Mouse (Mus musculus): Measurements from ENCODE around the gene Tpm4.

Gene Tpm4

DNA sequence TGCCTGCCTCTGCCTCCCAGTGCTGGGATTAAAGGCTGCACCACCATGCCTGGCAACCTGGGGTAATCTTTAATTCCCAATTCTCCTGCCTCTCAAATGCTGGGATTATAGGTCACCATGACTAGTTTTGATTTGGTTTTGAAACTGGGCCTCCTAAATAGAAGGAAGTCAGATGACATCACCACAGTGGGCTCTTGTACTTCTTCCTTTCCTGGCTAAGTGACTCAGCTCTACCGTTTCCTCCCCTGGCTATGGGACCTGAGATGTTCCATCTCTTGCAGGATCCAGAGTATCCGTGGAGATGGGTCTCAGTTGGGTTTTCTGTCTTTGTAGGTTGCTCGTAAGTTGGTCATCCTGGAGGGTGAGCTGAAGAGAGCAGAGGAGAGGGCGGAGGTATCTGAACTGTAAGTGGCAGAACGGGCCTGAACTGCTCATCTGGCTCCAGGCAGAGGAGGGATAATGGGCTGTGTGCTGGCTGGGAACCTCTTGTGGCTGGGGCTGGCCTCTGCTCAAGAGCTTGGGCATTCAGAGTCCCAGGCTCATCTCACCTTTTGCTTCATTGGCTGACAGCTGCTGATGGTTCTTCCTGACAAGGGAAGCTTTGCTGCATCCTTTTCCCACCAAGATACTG, 9.7 kb downstream of the Tpm4 start:
- no peak for DNase-seq

DNA sequence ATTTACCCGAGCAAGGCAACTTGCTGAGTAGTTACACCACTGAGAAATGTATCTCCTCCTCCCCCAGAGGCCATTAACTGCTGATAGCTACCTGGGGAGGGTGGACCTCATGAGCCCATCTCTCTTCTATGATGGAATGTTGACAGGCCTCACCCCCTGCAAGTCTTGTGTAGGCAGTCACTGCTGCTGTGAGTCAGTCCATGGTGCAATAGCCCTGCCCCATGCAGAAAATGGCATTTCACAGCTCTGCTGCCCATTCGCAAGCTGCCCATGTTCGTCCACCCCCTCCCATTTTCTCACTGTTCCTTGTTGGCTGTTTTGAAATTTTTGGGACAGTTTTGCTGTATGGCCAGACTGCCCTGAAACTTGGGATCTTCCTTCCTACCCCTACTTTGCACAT, 10.7 kb downstream of the Tpm4 start:
- no peak for DNase-seq

DNA sequence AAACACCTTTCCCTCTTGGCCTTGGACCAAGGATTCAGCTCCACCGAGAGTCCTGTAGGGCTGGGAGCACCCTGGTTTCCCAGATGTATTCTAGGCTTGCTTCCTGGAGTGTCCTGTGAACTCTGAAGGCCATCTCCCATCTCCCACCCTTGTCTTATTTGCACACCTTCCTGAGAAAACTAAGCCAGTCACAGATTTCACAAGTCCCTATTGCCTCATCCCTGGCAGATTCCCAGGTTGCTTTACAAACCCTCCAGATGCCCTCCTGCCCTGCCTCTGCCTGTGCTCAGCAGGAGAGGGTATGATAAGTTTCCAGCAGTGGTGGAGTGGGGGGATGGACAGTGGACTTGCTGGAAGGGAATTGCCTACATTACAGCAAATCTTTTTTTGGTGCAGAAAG, 11.3 kb downstream of the Tpm4 start:
- no peak for DNase-seq

DNA sequence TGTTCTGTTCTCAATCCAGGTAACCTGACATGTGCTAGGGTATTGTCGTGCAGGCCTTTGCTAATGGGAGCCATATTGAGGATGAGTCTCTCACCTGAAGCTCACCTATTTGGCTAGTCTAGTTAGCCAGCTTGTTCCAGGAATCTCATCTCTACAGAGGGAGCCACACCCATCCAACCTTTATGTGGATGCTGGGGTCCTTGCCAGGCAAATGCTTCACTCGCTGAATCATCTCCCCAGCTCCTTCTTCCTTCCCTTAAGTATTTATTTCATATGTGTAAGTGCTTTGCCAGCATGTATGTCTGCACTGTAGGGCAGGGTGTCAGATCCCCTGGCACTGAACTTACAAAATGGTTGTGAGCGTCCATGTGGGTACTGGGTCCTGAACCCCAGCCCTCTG, 11.8 kb downstream of the Tpm4 start:
- DNase-seq, result no peak

DNA sequence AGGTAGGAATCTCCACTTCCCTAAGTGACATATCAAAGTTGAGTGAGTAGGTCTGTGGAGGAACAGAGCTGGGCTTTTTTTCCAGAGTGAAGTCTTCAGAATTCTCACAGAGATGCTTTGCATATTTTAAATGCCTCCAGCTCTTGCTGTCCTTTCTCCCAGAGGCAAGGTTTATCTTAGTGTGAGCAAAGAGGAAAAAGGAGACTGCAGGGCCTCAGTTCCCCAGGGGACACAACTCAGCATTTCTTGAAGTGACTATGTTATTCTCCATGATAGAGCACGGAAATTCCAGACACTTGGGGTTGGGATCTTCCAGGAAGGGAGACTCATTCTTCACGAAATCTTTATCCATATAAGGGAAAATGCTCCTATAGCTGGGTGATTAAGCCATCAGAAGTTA, 12.5 kb downstream of the Tpm4 start:
- DNase-seq, result no peak

DNA sequence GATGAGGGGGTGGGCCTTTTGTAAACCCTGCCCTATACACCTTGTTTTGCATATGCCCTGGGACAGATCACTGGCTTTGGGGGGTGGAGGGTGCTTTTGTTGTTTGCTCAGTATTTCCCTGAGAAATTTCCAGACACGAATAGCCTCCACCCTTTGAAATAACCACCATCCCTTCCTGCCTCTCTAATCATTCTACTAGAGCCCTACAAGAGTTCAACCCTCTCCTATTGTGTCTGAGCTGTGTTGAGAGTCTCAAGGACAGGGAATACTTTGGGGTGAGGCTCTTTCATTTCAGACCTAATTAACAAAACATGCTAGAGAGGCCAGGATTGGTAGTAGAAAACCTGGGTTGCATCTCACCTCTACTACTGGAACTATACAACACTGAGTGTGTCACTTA, 14.3 kb downstream of the Tpm4 start:
- no peak for DNase-seq

DNA sequence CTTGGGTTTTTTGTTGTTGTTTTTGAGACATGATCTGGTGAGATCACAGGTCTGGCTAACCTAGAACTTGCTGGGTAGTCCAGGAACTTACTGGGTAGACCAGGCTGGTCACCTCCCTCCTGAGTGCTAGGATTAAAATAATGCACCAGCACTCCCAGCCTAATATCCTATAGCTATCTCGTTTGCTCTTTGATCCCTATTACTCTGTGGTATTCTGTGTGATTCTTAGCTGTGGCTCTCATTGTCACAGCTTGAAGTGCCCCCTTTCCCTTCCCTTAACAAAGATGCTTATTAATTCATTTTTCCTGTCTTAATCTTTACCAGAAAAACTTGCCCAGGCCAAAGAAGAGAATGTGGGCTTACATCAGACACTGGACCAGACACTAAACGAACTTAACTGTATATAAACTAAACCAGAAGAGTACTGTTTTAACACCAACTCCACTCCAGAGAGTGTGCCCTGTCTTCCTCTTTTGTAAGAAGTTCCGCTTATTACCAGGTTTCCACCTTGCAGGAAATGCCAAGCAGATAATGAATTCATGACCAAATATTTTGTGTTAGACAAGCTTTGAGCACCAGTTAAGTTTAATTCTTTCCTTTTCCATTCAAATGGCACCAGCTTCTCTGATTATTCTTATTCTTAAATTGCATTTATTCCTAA, 16.8 kb downstream of the Tpm4 start:
- DNase-seq, result no peak

DNA sequence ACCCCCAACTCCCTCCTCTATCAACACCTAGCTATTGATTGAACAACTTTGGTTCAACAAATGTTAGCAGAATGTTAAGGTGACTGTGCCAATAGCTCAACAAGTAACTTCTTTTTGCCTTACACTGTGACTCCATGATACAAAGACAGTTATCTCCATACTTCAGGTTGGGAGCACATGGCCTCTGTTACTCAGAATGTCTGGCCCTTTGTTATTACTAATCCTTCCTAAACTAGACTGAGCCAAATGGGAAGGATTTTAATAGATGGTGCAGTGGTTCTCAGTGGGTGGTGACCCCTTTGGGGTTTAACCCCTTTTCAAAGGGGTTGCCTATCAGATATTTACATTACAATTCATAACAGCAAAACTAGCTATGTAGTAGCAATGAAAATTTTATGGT, 18.6 kb downstream of the Tpm4 start:
- no peak for DNase-seq

DNA sequence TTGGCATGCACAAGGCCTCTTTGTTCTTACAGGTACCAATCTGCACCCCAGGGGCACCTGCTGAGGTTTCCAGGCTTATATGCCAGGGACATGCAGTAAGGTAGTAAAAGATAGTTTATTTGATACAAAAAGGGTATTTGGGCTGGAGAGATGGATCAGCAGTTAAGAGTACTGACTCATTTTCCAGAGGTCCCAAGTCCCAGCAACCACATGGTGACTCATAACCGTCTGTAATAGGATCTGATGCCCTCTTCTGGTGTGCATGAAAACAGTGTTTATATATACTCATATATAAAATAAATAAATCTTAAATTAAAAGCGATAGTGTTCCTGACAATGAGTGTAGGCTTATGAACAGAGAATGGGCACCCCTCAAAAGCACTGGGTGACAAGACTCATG, 23.3 kb downstream of the Tpm4 start:
- no peak for DNase-seq

DNA sequence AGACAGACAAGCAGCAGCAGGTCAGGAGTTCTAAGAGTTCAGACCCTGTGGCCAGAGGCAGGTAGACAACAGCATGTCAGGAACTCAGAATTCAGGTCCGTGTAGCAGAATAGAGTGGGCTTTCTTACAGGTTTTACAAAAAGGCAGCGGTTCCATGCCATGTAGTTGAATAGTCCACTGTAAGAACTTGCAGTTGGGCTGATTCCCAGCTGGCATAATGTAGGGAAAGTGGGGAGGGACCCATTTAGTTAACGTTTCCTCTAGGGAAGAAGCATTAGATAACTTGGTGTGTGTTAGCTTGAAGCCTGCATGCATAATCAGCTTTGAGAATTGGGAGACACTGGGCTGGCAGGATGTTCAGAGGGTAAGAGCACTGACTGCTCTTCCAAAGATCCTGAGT, 24.0 kb downstream of the Tpm4 start:
- DNase-seq, result no peak

DNA sequence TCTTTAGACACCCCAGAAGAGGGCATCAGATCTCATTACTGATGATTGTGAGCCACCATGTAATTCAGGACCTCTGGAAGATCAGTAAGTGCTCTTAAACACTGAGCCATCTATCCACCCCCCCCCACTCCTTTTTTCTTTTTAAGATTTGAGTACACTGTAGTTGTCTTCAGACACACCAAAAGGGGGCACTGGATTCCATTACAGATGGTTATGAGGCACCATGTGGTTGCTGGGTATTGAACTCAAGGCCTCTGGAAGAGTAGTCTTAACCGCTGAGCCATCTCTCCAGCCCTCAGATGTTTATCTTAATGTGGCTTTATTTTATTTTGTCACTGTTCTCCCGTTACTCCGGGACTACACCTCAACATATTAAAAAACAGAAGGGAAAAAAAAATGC, 25.2 kb downstream of the Tpm4 start:
- no peak for DNase-seq

DNA sequence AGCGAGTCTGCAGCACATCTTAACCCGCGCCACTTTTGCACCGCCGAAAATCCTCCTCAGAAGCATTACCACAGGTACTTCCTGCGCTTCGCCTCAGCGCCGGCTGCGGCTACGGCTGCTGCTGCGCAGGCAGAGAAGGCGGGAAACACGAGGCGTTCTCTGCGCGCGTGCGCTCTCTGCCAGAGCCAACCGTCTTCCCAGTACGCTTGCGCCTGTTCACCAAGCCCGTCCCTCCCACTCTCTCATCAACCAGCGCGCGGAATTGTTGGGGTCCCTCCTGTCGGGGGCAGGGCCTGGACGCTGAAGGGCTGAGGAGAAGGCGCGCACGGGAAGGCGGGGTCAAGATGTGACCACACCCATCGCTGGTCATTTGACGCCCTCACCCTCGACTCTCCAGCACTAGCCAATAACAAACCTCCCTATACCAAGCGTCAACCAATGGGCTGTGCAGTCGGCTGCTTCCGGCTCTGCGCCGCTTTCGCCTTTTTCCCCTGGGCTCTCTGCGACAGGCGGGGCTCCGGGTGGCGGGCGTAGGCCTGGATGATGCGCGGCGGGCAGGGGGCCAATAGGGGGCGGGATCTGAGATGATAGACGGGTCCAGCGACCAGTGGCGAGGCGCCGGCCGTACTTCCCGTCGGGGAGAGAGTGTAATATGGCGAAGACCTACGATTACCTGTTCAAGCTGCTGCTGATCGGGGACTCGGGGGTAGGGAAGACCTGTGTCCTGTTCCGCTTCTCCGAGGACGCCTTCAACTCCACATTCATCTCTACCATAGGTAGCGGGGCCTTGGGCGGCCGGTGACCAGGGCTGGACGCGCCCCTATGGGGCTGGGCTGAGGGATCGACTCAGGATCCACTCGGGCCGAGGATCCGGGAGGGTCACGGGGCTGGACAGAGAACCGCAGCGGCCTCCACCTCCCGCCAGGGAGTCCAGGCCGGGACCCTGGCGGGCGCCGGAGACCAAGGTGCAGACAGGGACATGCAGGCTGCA, 26.2 kb downstream of the Tpm4 start, which contains the start of gene Rab8a:
Rab8a (plus strand) TSS at position 494 of the 991 bp plus-strand sequence.
- peak; percentile 100 for DNase-seq

DNA sequence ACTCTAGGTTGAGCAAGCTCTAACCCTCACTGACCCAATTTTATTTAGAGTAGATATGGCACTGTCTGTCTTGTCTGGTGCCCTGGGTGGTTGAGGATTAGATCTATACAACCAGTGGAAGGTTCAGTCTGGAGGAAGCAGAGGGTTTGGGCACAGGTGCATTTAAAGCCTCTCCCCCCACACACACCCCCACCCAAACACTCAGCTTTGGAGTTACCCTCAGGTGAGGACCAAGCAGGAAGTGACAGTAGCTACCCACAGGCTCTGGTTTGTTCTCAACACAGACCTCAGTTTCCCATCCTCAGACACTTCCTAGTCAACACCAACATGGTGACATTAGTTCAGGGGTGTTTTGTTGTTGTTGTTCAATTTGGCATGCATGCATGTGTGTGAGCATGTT, 28.0 kb downstream of the Tpm4 start:
- no peak for DNase-seq

DNA sequence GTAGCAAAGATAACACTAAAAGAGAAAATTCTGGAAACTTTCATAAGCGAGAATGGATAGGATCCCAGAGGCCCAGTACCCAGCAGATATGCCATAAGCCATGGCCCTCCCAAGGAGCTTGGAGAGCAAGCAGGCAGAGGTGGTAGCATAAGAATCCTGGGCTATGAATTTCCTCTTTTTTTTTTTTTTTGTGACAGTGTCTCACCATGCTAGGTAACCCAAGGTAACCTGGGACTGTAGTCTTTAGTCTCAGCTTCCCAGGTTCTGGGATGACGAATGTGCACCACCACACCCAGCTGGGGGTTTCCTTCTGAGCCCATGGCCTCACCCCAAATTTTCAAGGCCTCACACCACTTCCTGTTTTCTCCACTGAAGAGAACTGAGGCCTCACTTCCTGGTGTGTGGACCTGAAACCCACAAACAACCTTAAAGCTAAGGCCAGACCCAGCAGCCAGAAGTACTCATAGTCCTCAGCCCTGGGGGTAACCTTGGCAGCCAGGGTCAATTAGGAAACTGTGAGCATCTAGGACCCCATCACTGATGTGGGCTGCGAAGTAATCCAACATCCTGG, 34.4 kb downstream of the Tpm4 start:
- DNase-seq, result no peak

DNA sequence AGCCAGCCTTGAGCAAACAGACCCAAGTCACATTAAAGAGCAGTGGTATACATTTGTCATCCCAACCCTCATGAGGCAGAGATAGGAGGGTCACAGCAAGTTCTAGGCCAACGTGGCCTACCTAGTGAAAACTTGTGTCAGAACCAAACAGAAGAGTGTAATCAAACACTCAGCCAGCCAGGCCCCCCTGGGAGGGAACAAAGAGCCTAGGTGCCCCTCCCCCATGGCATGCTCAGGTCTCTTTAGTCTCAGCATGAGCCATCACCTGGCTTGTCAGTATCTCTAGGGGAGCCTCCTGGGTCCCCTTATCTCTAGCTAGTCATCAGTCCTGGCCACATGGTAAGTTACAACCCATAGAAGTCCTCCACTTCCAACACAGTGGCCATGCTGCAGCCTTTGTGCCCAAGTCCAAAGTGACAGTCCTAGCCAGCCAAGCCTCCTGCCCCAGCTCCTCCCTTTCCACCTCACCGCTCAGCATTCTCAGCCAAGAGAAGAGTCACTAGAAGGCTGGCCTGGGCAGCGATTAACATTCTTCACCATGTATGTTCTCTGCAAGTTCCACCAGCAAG, 35.0 kb downstream of the Tpm4 start:
- no peak for DNase-seq

DNA sequence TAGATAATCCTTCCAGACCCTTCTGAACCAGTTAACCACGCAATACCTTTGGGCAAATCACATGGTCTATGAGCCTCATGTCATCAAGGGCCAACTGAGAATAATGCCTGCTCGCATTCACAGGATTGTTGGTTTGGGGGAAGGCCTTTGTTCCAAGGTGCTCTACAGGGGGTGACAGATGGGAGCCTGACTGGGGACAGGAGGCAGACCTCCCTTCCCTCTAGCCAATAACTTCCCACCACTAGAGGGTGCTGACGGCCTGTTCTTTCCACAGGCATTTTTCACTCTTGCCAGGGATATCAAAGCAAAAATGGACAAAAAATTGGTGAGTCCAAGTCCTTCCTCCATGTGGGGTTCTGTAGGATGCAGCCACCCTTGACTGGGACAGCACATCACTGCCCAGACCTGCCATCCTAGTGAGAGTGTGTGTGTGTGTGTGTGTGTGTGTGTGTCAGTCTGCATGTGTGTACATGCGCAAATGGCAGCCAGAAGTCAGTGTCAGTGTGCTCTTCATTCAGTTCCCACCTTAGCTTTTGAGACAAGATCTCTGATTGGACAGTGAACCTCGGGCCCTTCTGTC, 42.7 kb downstream of the Tpm4 start:
- peak; percentile 55 for DNase-seq

DNA sequence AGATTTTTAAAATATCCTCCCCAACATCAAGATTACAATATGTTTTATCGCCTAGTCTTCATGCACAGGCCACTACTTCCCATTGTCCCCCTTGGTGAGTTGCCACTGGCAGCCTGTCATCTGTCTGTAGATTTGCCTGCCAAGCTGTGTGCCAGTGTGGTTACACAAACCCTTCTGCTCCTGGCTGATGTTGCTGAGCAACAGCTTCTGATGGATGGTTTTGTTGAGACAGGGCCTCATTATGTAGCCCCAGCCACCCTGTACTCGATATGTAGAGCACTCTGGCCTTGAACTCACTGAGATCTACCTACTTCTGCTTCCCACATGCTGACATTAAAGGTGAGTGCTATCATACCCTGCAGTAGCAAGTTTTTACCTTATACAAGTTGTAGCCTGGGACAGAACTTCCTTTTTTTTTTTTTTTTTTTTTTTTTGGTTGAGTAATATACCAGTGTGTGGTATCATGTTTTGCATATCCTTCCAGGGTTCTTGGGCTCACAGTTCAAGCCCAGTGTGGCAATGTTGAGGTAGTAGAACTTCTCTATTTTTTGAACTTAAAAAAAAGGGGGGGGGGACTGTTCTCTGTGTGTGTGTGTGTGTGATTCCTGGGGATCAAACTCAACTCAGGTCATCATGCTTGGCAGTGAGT, 48.9 kb downstream of the Tpm4 start:
- peak; percentile 62 for DNase-seq

DNA sequence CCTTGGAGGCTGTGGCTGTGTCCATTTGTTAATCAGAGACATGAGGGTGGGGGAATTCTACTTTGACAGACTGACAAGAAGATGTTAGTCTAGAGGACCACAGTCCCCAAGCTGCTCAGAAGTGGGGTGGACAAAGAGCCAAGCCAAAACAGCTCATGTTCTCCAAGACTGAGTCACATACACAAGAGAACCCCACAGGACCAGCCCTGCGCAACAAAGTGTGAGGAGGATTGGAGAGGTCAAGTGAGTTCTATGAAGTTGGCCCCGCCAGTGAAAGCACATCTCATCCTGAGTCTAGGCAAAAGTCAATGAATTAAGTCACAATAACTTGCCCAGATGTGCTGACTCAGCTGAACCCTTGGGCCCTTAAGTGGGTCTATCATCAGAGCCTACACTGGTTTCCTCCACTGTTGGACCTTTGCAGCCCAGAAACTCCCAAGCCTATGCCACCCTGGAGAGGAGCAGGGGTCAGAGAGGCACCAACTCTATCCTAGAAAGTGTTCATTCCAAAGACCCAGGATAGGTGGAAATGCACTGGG, 53.1 kb downstream of the Tpm4 start:
- no peak for DNase-seq

DNA sequence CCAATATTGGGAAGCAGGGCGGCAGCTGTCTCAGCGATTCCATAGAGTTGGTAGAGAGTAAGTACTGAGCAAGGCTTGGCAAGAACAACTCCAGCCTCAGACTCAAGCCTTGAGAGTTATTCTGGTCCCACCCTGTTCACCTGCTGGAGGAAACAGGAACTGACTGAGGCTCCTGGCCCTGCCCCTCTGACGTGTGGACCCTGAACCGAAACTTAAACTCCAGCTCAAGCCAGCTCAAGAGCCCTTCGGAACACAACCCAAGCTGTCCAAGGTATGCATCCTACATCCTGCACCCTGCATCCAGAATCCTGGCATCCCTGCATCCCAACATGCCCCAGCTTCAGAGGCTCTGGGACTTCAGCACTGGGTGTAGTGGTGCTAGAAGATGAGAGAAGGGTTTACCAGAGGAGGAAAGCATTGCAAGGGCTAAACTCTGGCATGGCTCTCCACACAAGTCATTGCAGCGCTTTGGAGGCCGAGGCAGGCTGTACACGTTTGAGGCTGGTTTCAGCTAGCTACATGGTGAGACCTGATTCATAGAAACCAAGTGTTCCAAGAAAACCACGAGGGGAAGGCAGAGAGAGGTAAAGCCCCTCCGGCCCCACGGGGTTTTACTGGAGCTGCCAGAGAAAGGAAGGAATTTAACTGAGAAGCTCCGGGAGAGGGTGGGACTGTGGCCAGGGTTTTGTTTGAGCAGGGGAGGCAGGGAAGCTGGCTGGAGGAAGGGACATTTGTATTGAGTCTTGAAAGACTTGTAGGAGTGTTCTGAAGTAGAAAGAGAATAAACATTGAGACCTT, 54.8 kb downstream of the Tpm4 start, which contains the start of gene Hsh2d:
Hsh2d (plus strand) TSS at position 222 of the 798 bp plus-strand sequence.
- no peak for DNase-seq

DNA sequence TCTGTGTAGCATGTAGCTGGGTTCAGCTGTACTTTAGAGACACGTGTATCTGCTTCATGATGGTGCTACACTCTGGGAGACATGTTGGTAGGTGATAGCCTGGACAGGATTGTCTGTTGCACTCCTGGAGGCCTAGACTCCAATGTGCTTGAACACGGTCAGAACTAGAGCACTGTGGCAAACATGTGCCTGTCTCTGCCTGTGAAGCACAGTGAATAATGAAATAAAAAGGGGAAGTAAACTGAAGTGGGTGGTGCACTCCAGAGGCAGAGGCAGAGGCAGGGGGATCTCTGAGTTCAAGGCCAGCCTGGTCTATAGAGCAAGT, 55.4 kb downstream of the Tpm4 start:
- DNase-seq, result no peak

DNA sequence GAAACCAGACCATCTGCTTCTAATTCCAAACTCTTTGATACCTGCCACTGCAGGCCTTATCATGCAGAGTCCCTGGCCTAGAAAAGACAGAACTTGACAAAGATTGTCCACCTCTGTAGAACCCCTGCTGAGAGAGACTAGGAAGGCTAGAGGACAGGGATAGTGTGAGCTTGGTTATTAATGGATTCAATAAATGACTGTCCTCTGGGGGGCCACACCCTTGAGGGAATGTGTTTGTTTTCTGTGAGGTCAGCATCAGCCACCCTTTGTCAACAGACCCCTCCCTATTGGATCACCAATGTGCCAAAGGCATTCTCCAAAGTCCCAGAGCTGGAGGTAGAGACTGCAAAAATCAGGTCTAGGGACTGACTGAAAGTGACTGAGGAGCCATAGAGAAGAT, 57.3 kb downstream of the Tpm4 start:
- DNase-seq, result no peak

Data from layer of hippocampus, adult 9-11 months (tissue).